Mouse (Mus musculus): ENCODE measurements around the gene Cask.

GRCm38 (mm10) chrX:13798754-13799153, 52.4 kb downstream of the Cask start:
- TF ChIP-seq CTCF (conservative IDR thresholded peaks at IDR 0.05; ENCODE audit: insufficient read depth, insufficient read length, low read depth, low read length) (no peak), POLR2A (IDR thresholded peaks at IDR 0.05; ENCODE audit: low read depth, low read length) (no peak)
